Mouse (Mus musculus) 3134 (cell line): ENCODE measurements around the gene Prnd.

ENCODE experiments used
- DNase-seq: peaks from one replicate; pipeline ENCODE4 v3.0.0-alpha.2; 2011; ENCODE audit warnings: low spot score; ENCODE audit not compliant: insufficient read length; ENCODE audit errors: extremely low read depth

Gene Prnd

DNA sequence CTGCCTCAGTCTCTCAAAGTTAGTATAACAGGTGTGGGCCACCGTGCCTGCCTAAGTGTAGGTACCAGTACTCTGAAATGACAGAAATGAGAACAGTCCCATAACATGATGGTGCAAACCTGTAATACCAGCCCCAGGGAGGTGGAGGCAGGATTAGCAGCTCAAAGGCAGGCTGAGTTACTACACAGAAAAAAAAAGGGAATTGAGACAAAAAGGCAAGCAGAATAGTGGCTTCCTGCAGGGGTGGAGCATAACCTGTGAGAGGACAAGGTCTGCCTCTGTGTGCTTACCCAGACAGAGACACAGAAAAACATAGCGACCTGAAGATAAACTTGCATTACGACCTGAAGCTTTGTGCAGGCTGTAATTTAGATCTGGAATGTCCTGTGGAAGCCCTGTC lies 26.0 kb downstream of the Prnd start:
- DNase-seq: no peak

- no peak for DNase-seq
These were observed 30.2 kb downstream of the Prnd start for GRCm38 (mm10) chr2:131980866-131981265.

DNA sequence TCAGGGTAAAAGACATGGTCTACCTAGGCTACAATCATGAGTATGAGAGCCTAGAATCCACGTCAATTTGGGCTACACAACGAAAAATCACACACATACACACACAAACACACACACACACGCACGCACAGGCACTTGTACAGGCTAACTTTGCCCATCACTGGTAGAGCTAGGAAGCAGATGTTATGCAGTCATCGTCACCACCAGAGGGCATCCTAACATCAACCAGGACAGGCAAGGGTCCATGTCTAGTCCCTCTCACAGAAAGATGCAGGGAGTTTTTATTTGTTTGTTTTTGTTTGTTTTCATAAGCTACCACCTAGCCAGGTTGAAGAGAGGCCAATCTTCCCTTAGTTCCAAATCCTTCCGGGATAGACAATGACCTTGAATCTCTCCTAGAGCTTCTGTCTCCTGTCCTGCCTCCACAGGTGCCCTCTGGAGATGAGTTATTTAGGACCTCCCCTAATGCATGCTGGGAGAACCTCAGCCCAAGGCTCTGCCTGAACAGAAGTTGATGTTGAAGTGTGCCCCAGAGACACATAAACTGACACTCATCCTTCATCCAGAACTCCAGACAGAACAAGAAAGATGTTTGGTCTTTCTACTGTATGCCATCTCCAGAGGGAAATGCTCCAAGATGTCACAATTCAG lies 32.0 kb downstream of the Prnd start:
- peak; percentile 34 for DNase-seq

DNA sequence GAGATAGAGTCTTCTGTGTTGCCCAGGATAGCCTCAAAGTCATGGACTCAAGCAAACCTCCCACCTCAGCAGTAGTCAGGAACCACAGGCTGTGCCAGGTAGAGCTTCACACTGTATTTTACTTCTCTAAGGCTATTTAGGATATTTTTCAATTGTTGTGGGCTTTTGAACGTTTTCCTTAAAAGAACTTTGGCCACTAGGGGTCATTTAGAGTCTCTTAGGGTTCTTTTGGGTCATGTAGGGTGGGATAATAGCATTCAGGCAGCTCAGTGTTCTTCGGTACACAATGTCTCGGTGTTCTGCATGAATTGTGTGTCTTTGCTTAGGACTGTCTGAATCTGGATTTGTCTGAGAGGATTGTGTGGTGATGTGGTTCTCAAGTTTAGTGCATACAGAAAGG lies 37.3 kb downstream of the Prnd start:
- no peak for DNase-seq

GRCm38 (mm10) chr2:131988550-131988949 lies 37.9 kb downstream of the Prnd start:
- no peak for DNase-seq

DNA sequence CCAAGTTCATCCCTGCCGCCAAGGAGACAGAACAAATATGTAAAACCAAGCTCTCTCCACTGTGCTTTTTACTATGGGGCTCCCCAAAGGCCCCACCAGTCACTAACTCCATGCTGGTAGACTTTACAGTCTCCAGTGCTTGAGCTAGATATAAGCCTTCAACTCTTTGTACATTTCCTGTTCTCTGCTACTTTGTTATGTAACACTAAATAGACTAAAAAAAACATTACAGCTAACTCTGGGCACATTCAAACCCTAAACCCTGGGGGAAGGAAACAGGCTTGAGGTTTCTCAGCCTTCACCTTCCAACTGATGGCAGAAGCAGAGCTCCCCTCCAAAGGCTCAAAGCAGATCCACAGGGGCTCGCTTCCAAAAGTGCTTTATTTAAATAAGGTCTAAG lies 41.8 kb downstream of the Prnd start:
- DNase-seq: no peak

DNA sequence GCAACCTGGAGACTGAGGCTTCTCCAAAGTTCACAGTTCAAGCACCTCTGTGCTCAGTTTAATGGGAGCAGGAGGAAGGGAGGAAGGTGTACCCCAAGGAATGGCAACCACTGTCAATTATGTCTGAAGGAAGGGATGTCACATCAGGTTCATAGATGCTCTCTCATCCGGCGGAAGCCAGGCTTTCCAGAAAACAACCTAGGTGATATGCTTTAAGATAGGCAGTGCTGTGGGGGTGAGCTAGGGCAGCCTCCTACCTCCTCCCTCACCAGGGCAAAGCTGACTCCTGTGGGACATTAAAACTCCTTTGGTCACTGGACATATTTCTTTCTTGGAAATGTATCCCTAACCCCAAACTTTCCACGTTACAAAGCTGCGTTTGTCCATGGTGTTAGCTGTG lies 42.5 kb downstream of the Prnd start:
- no peak for DNase-seq

GRCm38 (mm10) chr2:131993563-131994088 lies 43.0 kb downstream of the Prnd start:
- no peak for DNase-seq

DNA sequence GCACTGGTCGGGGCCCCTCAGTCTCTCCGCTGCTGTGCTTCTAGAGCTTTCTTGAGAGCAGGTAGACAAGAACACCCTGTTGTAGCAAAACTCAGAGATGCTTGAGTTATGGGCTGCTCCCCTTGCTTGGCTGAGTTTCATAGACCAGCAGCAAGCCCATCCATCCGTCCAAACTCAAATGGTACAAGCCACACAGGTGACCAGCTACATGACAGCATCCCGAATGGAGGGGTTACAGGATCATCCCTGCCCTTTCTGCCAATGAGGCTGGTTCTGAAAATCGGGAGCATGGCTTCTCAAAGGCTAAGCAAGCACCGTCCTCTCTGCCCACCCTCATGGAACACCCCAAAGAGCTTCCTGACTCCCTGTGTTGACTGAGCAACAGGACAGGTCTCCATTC lies 44.3 kb downstream of the Prnd start:
- no peak for DNase-seq

DNA sequence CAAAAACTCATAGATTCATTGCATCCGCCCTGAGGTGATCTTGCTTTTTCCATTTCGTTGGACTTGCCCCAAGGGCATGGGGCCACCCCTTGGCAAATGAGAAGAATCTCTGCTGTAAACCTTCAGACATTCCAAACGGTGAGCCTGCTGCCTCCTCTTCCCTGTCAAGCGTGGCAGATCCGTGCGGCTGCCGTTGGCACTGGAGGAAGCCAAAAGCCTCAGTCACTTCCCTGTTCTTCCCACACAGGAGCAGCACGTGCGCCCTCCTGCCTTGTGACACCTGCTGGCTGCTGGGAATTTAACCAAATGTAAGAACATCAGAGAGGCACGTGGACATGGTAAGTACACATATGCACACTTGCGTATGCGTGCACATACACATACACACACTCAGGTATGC lies 45.1 kb downstream of the Prnd start:
- DNase-seq: no peak

- DNase-seq: no peak
These were observed 45.7 kb downstream of the Prnd start for GRCm38 (mm10) chr2:131996369-131996768.

GRCm38 (mm10) chr2:131997356-131997755 lies 46.7 kb downstream of the Prnd start:
- DNase-seq: no peak

- DNase-seq: no peak
These were observed 51.2 kb downstream of the Prnd start for GRCm38 (mm10) chr2:132001696-132002334.

DNA sequence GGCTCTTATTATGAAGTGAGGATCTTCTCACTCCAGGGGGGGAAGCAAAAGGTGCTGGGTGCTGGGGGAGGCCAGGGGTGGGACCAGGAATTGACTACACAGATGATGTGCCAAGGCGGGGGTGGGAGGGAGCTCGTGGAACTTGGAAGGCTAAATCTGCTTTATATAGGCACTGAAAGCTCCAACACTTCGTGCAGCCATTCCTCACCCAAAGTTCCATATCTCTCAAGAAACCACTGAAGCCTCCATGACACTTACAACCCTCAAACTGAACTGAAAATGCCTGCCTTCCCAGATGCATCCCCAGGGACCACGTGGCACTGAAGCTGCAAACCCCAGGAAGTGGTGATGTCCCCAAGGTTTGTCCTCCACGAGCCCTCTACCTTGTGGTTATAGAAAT lies 53.3 kb downstream of the Prnd start:
- DNase-seq: peak; percentile 26

GRCm38 (mm10) chr2:132004495-132005136 lies 54.0 kb downstream of the Prnd start:
- DNase-seq: peak; percentile 73

- no peak for DNase-seq
These were observed 54.8 kb downstream of the Prnd start for GRCm38 (mm10) chr2:132005445-132005844.
